Mouse (Mus musculus) forebrain, embryonic 15.5 days (tissue): ENCODE measurements around the gene Kiss1. TPM values are rescaled to one million over a fixed set of nuclear protein-coding genes. Genes with fewer than 3 reads are reported as not detected.

Experiments
- ATAC-seq: fragments of 200-750 bp; cut with Nextera tagmentation; replicated peaks from 2 replicates; pipeline ENCODE4 v1.8.0; 2017; ENCODE audit warnings: mild to moderate bottlenecking, moderate TSS enrichment, moderate library complexity
- H3K27ac ChIP-seq: fragments of 300-500 bp; sonication (generic); replicated peaks from 2 replicates; pipeline ENCODE4 v1.5.1; 2015; ENCODE audit warnings: mild to moderate bottlenecking, inconsistent platforms
- H3K27me3 ChIP-seq: fragments of 300-500 bp; sonication (generic); 2 replicates; pipeline ENCODE4 v1.6.1; 2015; ENCODE audit warnings: inconsistent platforms
- H3K36me3 ChIP-seq: fragments of 300-500 bp; sonication (generic); 2 replicates; pipeline ENCODE4 v1.6.1; 2015; ENCODE audit warnings: mild to moderate bottlenecking, inconsistent platforms
- H3K4me1 ChIP-seq: fragments of 300-500 bp; sonication (generic); 2 replicates; pipeline ENCODE4 v1.6.1; 2015; ENCODE audit warnings: inconsistent platforms
- H3K4me2 ChIP-seq: fragments of 300-500 bp; sonication (generic); replicated peaks from 2 replicates; pipeline ENCODE4 v1.6.1; 2015; ENCODE audit warnings: mild to moderate bottlenecking, inconsistent platforms
- H3K4me3 ChIP-seq: fragments of 300-500 bp; sonication (generic); 2 replicates; pipeline ENCODE4 v1.5.1; 2015; ENCODE audit warnings: mild to moderate bottlenecking, inconsistent platforms
- H3K9ac ChIP-seq: fragments of 300-500 bp; sonication (generic); replicated peaks from 2 replicates; pipeline ENCODE4 v1.6.1; 2015; ENCODE audit warnings: mild to moderate bottlenecking, inconsistent platforms
- H3K9me3 ChIP-seq: fragments of 300-500 bp; sonication (generic); 2 replicates; pipeline ENCODE4 v1.6.1; 2016; ENCODE audit warnings: inconsistent platforms
- WGBS: fragments of 180-500 bp; shearing (Covaris S2); methylation state at CpG from one replicate; pipeline ENCODE4 v1.1.7; 2015; ENCODE audit warnings: mixed read lengths; 5-methylcytosine and 5-hydroxymethylcytosine counted together
- polyA plus RNA-seq: library from polyadenylated mRNA; unstranded; fragments of >200 nt; fragmentation: Nextera tagmentation; extraction: Ambion mirVana; gene quantifications from 2 replicates; pipeline ENCODE4 v1.2.1, GENCODE M21; 2015

Kiss1 gene
- polyA plus RNA-seq, 1 experiment from 2014 or later: not detected

GRCm38 (mm10) chr1:133364890-133365289 is 43.2 kb downstream of the Kiss1 start:
- H3K9me3 ChIP-seq: no peaks in the 10 kb centered on the region
- H3K4me2 ChIP-seq: no peak overlapping the region
- ATAC-seq: no peak

GRCm38 (mm10) chr1:133366951-133367605 is 45.4 kb downstream of the Kiss1 start:
- Histone ChIP-seq H3K9me3 (no peaks in the 10 kb centered on the region), H3K27ac (no peak overlapping the region), H3K4me2 (no peak overlapping the region), H3K9ac (no peak overlapping the region), H3K4me3 (no peak overlapping the region), H3K36me3 (no peaks in the 10 kb centered on the region), H3K4me1 (peaks cover 21% of the 10 kb centered on the region), H3K27me3 (peaks cover 22% of the 10 kb centered on the region)
- 57% methylated on average over 10 of the region's 10 CpGs for WGBS
- ATAC-seq: no peak

More at GRCm38 (mm10) chr1:133364890-133365289, 43.2 kb downstream of the Kiss1 start:
- H3K27ac ChIP-seq: no peak overlapping the region
- H3K4me1 ChIP-seq: peaks cover 21% of the 10 kb centered on the region
- no peaks in the 10 kb centered on the region for H3K36me3 ChIP-seq
- peaks cover 22% of the 10 kb centered on the region for H3K27me3 ChIP-seq
- 52% methylated on average over 2 of the region's 2 CpGs for WGBS
- no peak overlapping the region for H3K4me3 ChIP-seq
- H3K9ac ChIP-seq: no peak overlapping the region

- ATAC-seq: no peak
- no peak overlapping the region for H3K27ac ChIP-seq
- no peak overlapping the region for H3K4me2 ChIP-seq
- WGBS: 23% methylated on average over 11 of the region's 11 CpGs
- H3K36me3 ChIP-seq: no peaks in the 10 kb centered on the region
- no peak overlapping the region for H3K9ac ChIP-seq
- no peak overlapping the region for H3K4me3 ChIP-seq
- H3K9me3 ChIP-seq: no peaks in the 10 kb centered on the region
- H3K27me3 ChIP-seq: peaks cover 22% of the 10 kb centered on the region
- H3K4me1 ChIP-seq: peaks cover 21% of the 10 kb centered on the region
Observed at GRCm38 (mm10) chr1:133367606-133368488, 46.2 kb downstream of the Kiss1 start.

- peaks cover 17% of the 10 kb centered on the region for H3K4me1 ChIP-seq
- H3K4me2 ChIP-seq: no peak overlapping the region
- H3K9ac ChIP-seq: no peak overlapping the region
- no peaks in the 10 kb centered on the region for H3K36me3 ChIP-seq
- 60% methylated on average over 10 of the region's 10 CpGs for WGBS
- no peak overlapping the region for H3K4me3 ChIP-seq
- no peak for ATAC-seq
- peaks cover 22% of the 10 kb centered on the region for H3K27me3 ChIP-seq
- no peak overlapping the region for H3K27ac ChIP-seq
- H3K9me3 ChIP-seq: no peaks in the 10 kb centered on the region
Observed at GRCm38 (mm10) chr1:133368644-133369043, 47.0 kb downstream of the Kiss1 start.

GRCm38 (mm10) chr1:133370352-133370751 is 48.7 kb downstream of the Kiss1 start:
- Histone ChIP-seq H3K27ac (no peak overlapping the region), H3K9me3 (no peaks in the 10 kb centered on the region), H3K36me3 (no peaks in the 10 kb centered on the region), H3K4me1 (peaks cover 8% of the 10 kb centered on the region), H3K4me3 (no peak overlapping the region), H3K4me2 (no peak overlapping the region), H3K9ac (no peak overlapping the region), H3K27me3 (peaks cover 5% of the 10 kb centered on the region; the same call in 1 of the 2 replicates)
- ATAC-seq: no peak
- WGBS: 78% methylated on average over 4 of the region's 4 CpGs

- ATAC-seq: no peak
- Histone ChIP-seq H3K9me3 (no peaks in the 10 kb centered on the region), H3K27ac (no peak overlapping the region), H3K4me2 (no peak overlapping the region), H3K4me3 (no peak overlapping the region), H3K36me3 (no peaks in the 10 kb centered on the region), H3K9ac (no peak overlapping the region), H3K27me3 (peaks cover 4% of the 10 kb centered on the region; the same call in 1 of the 2 replicates), H3K4me1 (peaks cover 8% of the 10 kb centered on the region)
- 87% methylated on average over 6 of the region's 6 CpGs for WGBS
Observed at GRCm38 (mm10) chr1:133371431-133371830, 49.8 kb downstream of the Kiss1 start.

GRCm38 (mm10) chr1:133372113-133372512 is 50.4 kb downstream of the Kiss1 start:
- no peaks in the 10 kb centered on the region for H3K9me3 ChIP-seq
- H3K27me3 ChIP-seq: no peaks in the 10 kb centered on the region
- no peaks in the 10 kb centered on the region for H3K36me3 ChIP-seq
- no peak overlapping the region for H3K9ac ChIP-seq
- no peak overlapping the region for H3K4me2 ChIP-seq
- no peak overlapping the region for H3K4me3 ChIP-seq
- ATAC-seq: no peak
- H3K27ac ChIP-seq: no peak overlapping the region
- peaks cover 8% of the 10 kb centered on the region for H3K4me1 ChIP-seq
- 79% methylated on average over 8 of the region's 8 CpGs for WGBS

- H3K4me1 ChIP-seq: peaks cover 6% of the 10 kb centered on the region; the same call in 1 of the 2 replicates
- H3K27ac ChIP-seq: no peak overlapping the region
- ATAC-seq: no peak
- no peaks in the 10 kb centered on the region for H3K27me3 ChIP-seq
- H3K4me2 ChIP-seq: no peak overlapping the region
- H3K9ac ChIP-seq: no peak overlapping the region
- no peaks in the 10 kb centered on the region for H3K36me3 ChIP-seq
- no peak overlapping the region for H3K4me3 ChIP-seq
- H3K9me3 ChIP-seq: no peaks in the 10 kb centered on the region
- 77% methylated on average over 10 of the region's 10 CpGs for WGBS
Observed at GRCm38 (mm10) chr1:133375696-133376346, 54.1 kb downstream of the Kiss1 start.

GRCm38 (mm10) chr1:133377547-133377946 is 55.9 kb downstream of the Kiss1 start:
- no peaks in the 10 kb centered on the region for H3K36me3 ChIP-seq
- no peak for ATAC-seq
- WGBS: 90% methylated on average over 5 of the region's 5 CpGs

More at GRCm38 (mm10) chr1:133377547-133377946, 55.9 kb downstream of the Kiss1 start:
- Histone ChIP-seq H3K4me2 (no peak overlapping the region), H3K4me1 (peaks cover 6% of the 10 kb centered on the region; the same call in 1 of the 2 replicates), H3K9ac (no peak overlapping the region), H3K4me3 (no peak overlapping the region), H3K27me3 (no peaks in the 10 kb centered on the region), H3K9me3 (no peaks in the 10 kb centered on the region), H3K27ac (no peak overlapping the region)

Other genes starting within 250 kb of the Kiss1 start
- gene Ppp1r15b, start 190.7 kb upstream of the Kiss1 start, polyA plus RNA-seq: 31.8 and 32.0 TPM in 2 replicates
- gene Plekha6, start 157.7 kb upstream of the Kiss1 start, polyA plus RNA-seq: 10.6 and 12.8 TPM in 2 replicates
- 0.32 TPM in 1 of 2 replicates, not detected in the other for gene Golt1a, start 12.1 kb upstream of the Kiss1 start, polyA plus RNA-seq
- not detected in 2 replicates for gene Ren1, start 28.6 kb downstream of the Kiss1 start, polyA plus RNA-seq
- 5.2 and 5.9 TPM in 2 replicates for gene Etnk2, start 41.7 kb downstream of the Kiss1 start, polyA plus RNA-seq
- gene Sox13, start 102.5 kb downstream of the Kiss1 start, polyA plus RNA-seq: 4.6 and 5.1 TPM in 2 replicates